Mouse (Mus musculus) heart, adult 2 months (tissue): Measurements from ENCODE around the gene Noto.

ENCODE experiments used
- CTCF ChIP-seq: fragments of 200-600 bp; IDR thresholded peaks from 2 replicates; pipeline ENCODE4 v1.8.1; 2022; ENCODE audit warnings: antibody characterized with exemption, mild to moderate bottlenecking, moderate library complexity
- EP300 ChIP-seq: fragments of 200-500 bp; IDR thresholded peaks from 2 replicates; pipeline ENCODE4 v1.6.1; 2011; ENCODE audit warnings: low read depth, low read length, control low read depth; ENCODE audit not compliant: insufficient read depth
- POLR2A ChIP-seq: fragments of 200-500 bp; IDR thresholded peaks from 2 replicates; pipeline ENCODE4 v1.6.1; 2011; ENCODE audit warnings: mild to moderate bottlenecking, low read depth, low read length, control low read depth; ENCODE audit not compliant: insufficient read depth

DNA sequence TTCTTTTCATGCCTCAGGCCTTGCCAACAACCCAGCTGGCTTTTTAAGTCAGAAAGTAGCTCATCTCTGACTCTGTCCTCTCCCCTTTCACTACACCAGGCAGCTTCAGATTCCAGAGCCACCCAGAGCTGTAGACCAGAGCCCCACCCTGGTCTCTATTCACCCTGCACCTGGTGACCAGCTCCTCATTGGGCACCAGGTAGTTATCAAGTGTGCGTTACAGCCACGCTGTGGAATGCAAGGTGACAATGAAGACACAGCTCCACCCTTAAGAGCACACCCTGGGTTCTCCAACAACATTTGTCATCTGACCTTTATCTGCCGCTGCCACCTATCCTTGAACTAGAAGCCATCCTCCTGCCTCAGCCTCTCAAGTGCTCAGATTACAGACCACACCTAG lies 51.9 kb downstream of the Noto start:
- TF ChIP-seq CTCF: no peak
- TF ChIP-seq EP300: no peak
- TF ChIP-seq POLR2A: no peak
